Mouse (Mus musculus) megakaryocyte-erythroid progenitor cell, adult 5-6 weeks (primary cell): ENCODE results near the gene Rrp7a. TPM values are rescaled to one million over a fixed set of nuclear protein-coding genes. Genes with fewer than 3 reads are reported as not detected.
"Not testable (repeated sequence)": the region's sequence is repeated elsewhere in the genome, so short reads cannot be mapped to it uniquely, and the experiment has no call there.

ENCODE experiments used
- ATAC-seq: replicated peaks from 2 replicates; pipeline ENCODE4 v1.8.0; 2016; ENCODE audit warnings: mild to moderate bottlenecking, inconsistent platforms; ENCODE audit not compliant: severe bottlenecking, poor library complexity, low FRiP score, low TSS enrichment
- total RNA-seq, 2 experiments: library from RNA; stranded (forward) in 1 of 2; stranded (reverse) in 1 of 2; fragments of 200-1000, 215-1000 nt in 1 of 2; fragments of >200 nt in 1 of 2; fragmentation: Nextera tagmentation in 1 of 2; gene quantifications; 2 replicates each; pipeline ENCODE4 v1.2.3; 2014 to 2017

The Rrp7a gene
- total RNA-seq, 2 experiments from 2014 or later: 30.4 to 107 TPM

- ATAC-seq: peak; percentile 23
These were observed 36.1 kb upstream of the Rrp7a start for GRCm38 (mm10) chr15:83158587-83159160.

DNA sequence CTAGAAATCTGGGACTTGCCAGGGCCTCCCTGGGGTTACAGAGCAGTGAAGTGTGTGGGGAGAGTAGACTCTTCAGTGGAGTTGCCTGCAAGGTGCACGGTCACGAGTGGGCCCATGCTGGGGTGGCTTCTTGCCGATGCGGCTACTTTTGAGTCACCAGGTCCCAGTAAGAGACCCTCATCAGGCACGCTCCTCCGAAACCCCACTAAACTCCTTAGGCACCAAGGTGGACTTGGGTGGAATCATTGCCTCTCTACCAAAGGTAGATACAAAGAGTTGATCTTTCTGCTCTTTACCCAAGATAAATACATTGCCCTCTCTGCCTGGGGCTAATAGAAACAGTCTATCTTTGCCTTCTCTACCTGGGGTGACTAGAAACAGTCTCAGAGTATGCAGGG is 35.1 kb upstream of the Rrp7a start:
- no peak for ATAC-seq

DNA sequence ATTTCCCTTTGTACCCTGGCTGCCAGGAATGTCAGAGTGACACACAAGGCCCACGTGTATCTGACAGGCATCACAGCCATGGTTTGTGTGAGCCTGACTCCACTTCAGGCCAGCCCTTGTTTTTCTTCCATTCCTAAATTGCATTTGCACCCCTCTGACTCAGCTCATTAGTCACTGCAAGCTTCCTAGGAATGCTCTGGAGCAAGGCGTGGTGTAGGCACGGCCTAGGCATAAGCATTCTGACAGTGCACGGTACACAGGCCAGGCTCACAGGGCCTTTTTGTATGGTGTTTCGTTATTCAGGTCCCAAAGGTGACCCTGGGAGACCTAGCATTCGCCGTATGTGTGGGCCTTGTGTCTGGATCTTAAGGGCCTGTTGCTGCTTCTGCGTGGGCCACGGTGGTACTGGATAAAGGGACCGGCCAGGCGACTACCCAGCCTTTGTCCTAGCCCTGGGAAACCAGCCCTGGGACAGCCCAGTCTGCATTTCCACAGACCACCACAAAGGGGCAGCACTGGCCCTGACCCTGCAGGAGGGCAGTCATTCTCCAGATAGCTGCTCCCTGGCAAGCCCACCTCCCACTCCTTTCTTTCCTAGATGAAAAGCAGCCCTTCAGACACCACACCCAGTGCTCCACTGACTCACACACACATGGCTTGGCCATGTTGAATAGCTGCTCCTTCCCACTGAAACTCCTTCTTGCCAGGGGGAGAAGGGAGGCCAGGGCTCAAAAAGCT is 34.5 kb upstream of the Rrp7a start:
- ATAC-seq: peak; percentile 16; the same call in 1 of the 2 replicates

DNA sequence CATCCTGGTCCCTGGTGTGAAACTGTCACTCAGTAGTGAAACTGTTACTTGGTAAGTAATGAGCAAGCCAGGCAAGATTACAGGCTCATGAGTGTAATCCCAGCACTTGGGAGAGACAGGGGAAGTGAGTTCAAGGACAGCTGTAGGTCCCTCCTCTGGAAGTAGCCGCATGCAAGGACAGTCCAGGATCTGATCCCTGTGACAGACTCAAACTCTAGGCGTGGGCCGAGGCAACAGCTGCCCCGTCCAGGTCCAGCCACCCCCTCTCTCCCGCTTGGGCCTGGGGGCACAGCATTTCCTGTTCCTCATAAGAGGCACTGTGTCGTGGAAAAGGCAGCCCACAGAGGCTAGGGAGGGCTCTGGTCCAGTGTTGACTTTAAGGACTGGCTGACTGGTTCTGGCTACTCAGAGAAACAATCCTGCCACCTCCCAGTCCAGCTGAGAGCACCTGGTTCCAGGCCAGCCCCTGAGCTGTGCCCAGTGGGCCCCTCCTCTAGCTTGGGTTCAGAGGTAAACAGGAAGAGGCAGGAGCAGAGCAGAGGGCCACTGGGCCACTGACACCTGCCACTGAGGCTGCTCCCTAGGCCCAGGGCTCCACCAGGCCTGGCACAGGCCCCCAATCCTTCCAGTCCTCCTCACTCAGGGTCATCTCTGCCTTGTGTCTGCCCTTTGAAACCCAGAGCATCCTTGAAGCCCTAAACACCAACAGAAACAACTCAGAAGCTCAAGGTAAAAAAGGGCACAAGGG is 33.2 kb upstream of the Rrp7a start:
- ATAC-seq: no peak

DNA sequence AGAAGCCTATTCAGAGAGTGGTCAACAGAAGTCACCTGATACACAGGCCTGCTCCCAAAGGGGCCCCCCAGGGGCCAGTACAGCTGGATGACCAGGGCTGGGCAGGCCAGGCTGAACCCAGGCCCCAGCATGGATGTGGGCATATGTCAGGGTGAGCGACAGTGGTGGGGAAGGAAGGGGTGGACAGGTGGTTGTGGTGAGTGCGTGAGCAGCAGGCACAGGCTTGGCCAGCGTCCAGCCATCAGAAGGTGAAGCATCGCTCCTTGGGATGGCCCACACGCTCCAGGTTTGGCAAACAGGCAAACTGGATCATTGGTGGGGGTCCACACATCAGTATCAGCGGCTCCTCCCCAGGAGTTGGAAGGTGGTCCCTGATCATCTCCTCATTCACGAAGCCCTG is 31.7 kb upstream of the Rrp7a start:
- no peak for ATAC-seq

- ATAC-seq: no peak
These were observed 28.1 kb upstream of the Rrp7a start for GRCm38 (mm10) chr15:83150694-83151093.

- ATAC-seq: no peak
These were observed 27.5 kb upstream of the Rrp7a start for GRCm38 (mm10) chr15:83150073-83150442.

GRCm38 (mm10) chr15:83149196-83150072 is 26.8 kb upstream of the Rrp7a start, which contains the start of gene Poldip3:
Gene Poldip3 (minus strand): TSS chr15:83149384.
- peak; percentile 91 for ATAC-seq

GRCm38 (mm10) chr15:83148801-83149195 is 26.2 kb upstream of the Rrp7a start:
- peak; percentile 17 for ATAC-seq

GRCm38 (mm10) chr15:83148395-83148794 is 25.8 kb upstream of the Rrp7a start:
- ATAC-seq: no peak

DNA sequence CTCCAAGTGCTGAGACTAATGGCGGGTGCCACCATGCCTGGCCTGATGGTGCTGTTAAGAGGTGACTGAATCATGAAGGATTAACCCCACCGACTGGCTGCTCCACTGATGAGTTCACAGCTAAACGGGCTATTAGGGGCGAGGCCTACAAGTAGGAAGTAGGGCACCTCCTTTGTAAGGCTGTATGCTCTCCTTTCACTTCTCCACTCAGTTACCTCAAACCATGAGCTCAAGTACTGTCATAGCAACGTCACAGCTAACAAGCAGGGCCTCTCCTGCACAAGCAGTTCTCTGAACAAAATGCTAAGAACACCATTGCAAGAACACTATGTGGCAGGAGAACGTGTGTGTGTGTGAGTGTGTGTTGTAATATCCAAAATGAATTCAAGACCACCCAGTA is 22.9 kb upstream of the Rrp7a start:
- ATAC-seq: no peak

- no peak for ATAC-seq
These were observed 20.3 kb upstream of the Rrp7a start for GRCm38 (mm10) chr15:83142861-83143260.

DNA sequence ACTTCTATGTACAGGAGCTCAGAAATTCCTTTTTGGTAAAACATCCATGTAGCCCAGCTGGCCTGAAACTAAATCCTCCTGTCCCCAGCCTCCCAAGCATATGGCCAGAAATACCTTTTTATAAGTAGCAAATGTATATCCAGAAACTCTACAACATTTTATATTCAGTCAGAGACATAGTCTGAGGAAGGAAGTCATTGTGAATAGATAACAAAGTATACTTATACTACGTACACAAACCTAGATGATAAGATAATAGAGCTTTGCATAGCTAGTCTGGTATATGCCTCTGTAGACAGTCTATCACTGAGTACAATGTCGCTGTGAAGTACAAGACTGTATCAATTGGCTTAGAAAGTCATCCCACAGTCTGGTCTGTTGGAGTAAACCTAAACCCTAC is 13.1 kb upstream of the Rrp7a start:
- no peak for ATAC-seq

- no peak for ATAC-seq
These were observed 12.1 kb upstream of the Rrp7a start for GRCm38 (mm10) chr15:83134671-83135070.

DNA sequence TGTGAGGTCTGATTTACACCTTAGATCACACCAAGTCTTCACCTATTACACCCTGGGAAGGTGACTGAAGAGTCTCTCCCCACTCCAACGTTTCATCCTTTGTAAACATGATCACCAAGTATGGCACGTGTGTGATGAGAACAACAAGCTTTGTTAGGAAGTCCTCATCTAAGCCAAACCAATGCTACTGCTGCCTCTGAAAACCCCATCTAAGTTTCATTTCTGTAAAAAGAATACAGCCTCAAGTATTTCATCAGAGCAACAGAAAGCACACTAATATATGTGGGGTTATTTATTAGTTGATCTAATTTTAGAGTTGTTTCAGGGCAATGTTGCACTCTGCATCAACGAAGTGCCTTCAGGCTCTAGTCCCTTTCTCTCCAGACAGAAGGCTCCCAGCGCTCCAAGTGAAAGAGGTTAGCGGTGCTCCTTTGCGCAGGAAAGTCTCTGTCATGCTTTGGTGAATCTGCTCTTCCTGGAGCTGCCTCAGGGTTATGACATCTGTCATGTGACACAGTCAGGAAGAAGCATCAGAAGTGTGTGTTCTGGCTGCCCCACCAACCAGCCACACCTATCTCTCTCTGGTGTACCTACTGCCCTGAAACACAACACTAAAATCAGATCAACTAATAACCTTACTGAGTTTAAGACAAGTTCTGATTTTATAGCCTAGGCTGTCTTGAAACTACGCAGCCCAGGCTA is 7.1 kb upstream of the Rrp7a start:
- no peak for ATAC-seq

DNA sequence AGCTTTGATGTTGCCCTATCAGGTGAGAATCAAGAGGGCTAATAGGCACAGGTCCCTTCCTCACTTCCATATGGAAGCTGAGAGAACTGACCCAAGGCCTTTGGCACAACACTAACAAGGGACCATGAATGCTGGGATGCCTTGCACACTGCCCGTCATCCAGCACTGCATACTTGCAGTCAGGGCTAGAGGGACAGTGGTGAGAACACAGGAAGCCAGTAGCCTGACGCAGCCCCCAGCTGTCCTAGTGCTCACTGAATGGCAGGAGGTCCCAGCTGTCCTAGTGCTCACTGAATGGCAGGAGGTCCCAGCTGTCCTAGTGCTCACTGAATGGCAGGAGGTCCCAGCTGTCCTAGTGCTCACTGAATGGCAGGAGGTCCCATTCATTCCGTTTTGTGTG is 4.4 kb upstream of the Rrp7a start:
- ATAC-seq: not testable (repeated sequence)

GRCm38 (mm10) chr15:83126582-83126981 is 4.0 kb upstream of the Rrp7a start:
- no peak for ATAC-seq

DNA sequence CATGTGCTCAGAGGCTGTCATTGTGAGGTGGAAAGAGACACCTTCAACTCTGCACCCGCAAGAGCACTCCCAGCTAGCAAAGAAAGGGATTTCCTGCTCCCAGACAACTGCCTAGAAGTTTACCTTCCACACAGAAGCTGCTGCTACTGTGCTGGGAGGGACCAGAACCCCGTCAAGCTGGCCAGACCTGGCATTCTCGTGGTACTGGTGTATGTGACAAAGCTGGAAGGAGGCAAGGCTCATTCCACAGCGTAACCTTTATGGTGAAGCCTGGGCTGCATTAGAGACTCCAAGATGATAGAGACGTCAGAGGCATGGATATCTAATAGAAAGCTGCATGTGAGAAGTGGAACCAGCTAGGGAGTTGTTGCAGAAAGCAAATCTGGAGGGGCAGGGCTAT is 2.0 kb upstream of the Rrp7a start:
- ATAC-seq: no peak
